Mouse (Mus musculus) ovary, adult 10 weeks (tissue): ENCODE data around the gene Rnf25. TPM values are rescaled to one million over a fixed set of nuclear protein-coding genes. Genes with fewer than 3 reads are reported as not detected.

Experiments
- polyA plus RNA-seq: library from polyadenylated mRNA; stranded (reverse); fragments of 350-450 nt; fragmentation: Illumina TruSeq; extraction: RNeasy Lipid Tissue Mini Kit (QIAGEN cat#74804); gene quantifications from one replicate; pipeline ENCODE4 v1.2.3, GENCODE M21; 2014

Rnf25 gene
- 14.6 TPM for polyA plus RNA-seq

GRCm38 (mm10) chr1:74601267-74601962 lies at the start of gene Rnf25, which contains the start of gene Stk36:
Gene Rnf25, minus strand, starts transcription at chr1:74601397.
Gene Stk36, plus strand, starts transcription at chr1:74601445.

GRCm38 (mm10) chr1:74587773-74588445 lies 13.3 kb downstream of the Rnf25 start, which contains the start of the genes Zfp142 and Bcs1l:
Gene Zfp142, minus strand, starts transcription at chr1:74588246.
Gene Bcs1l, plus strand, starts transcription at chr1:74588289.

GRCm38 (mm10) chr1:74544184-74544583 lies 57.0 kb downstream of the Rnf25 start, which contains the start of gene Usp37:
Gene Usp37, minus strand, starts transcription at chr1:74544284.

Other genes starting within 250 kb of the Rnf25 start
- gene Catip, start 239.3 kb downstream of the Rnf25 start, polyA plus RNA-seq, result 0.66 TPM
- gene Slc11a1, start 226.2 kb downstream of the Rnf25 start, polyA plus RNA-seq, result 1.0 TPM
- gene Ctdsp1, start 209.9 kb downstream of the Rnf25 start, polyA plus RNA-seq, result 19.9 TPM
- gene Vil1, start 192.0 kb downstream of the Rnf25 start, polyA plus RNA-seq, result 0.83 TPM
- gene Cnot9, start 95.3 kb downstream of the Rnf25 start, polyA plus RNA-seq, result 40.9 TPM
- gene Plcd4, start 58.5 kb downstream of the Rnf25 start, polyA plus RNA-seq, result not detected
- 46.6 TPM for gene Usp37, start 57.1 kb downstream of the Rnf25 start, polyA plus RNA-seq
- 7.6 TPM for gene Zfp142, start 13.2 kb downstream of the Rnf25 start, polyA plus RNA-seq
- 4.4 TPM for gene Bcs1l, start 13.1 kb downstream of the Rnf25 start, polyA plus RNA-seq
- 4.6 TPM for gene Stk36, start within 50 bp of the Rnf25 start, polyA plus RNA-seq
- gene Ttll4, start 60.3 kb upstream of the Rnf25 start, polyA plus RNA-seq, result 39.3 TPM
- 2.5 TPM for gene Cyp27a1, start 112.2 kb upstream of the Rnf25 start, polyA plus RNA-seq
- gene Prkag3, start 147.8 kb upstream of the Rnf25 start, polyA plus RNA-seq, result not detected
- 4.9 TPM for gene Wnt6, start 170.5 kb upstream of the Rnf25 start, polyA plus RNA-seq
- gene Wnt10a, start 190.1 kb upstream of the Rnf25 start, polyA plus RNA-seq, result not detected